Mouse (Mus musculus) cerebellum, adult 2 months (tissue): ENCODE data around the gene P2rx4.

Experiments
- CTCF ChIP-seq: fragments of 200-500 bp; IDR thresholded peaks from 2 replicates; pipeline ENCODE4 v1.5.1; 2011; ENCODE audit warnings: low read depth, mild to moderate bottlenecking, control low read depth, low read length, moderate library complexity, borderline replicate concordance; ENCODE audit not compliant: insufficient read depth
- POLR2A ChIP-seq: fragments of 200-500 bp; IDR thresholded peaks from 2 replicates; pipeline ENCODE4 v1.6.1; 2011; ENCODE audit warnings: low read length, control low read depth, borderline replicate concordance; ENCODE audit not compliant: insufficient read depth

- 0 out of 2 replicates have a peak, but pooled peaks have one; percentile 12 for TF ChIP-seq POLR2A
- TF ChIP-seq CTCF: no peak
Measured at GRCm38 (mm10) chr5:122770806-122771261, 63.5 kb downstream of the P2rx4 start.
